Mouse (Mus musculus) heart, postnatal 10 days (tissue): ENCODE measurements around the gene Ralgapb. TPM values are rescaled to one million over a fixed set of nuclear protein-coding genes. Genes with fewer than 3 reads are reported as not detected.

ENCODE experiments used
- DNase-seq, 2 experiments: peaks; one replicate each; pipeline ENCODE4 v3.0.0; 2021
- intact Hi-C: fragments of 180-260 bp; cut with DNase I; formaldehyde crosslinking; loops from one replicate; pipeline ENCODE4 v1.15.1; 2025
- total RNA-seq, 2 experiments: library from RNA; stranded (reverse); gene quantifications; 2 replicates each; pipeline ENCODE4 v1.2.3; 2021

Gene Ralgapb
- total RNA-seq: 10 to 100 TPM; 30.5 to 33.3 TPM

DNA sequence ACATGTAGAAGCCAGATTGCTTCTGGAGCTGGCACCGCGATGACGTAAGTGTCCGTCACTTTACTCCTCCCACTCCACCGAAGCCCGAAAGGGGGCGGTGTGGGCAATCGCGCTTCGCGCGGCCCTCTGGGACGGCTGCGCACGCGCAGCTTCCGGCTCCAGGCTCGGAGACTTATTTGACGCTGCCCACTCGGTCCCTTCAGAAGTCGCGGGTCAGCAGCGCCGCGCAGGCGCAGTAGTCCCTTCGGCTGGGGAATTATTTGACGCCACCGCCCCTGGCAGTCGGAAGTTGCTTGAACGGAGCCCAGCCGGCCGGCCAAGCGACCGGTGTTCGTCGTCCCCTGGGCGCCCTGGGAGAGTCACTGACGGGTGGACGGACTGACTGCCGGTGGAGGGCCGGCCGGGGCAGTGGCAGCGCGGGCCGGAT, at the start of gene Ralgapb:
TSS of gene Ralgapb (plus strand) at position 254 of the 427 bp plus-strand sequence.
- peak; percentile 99 for DNase-seq
- intact Hi-C loops: no loop called here

DNA sequence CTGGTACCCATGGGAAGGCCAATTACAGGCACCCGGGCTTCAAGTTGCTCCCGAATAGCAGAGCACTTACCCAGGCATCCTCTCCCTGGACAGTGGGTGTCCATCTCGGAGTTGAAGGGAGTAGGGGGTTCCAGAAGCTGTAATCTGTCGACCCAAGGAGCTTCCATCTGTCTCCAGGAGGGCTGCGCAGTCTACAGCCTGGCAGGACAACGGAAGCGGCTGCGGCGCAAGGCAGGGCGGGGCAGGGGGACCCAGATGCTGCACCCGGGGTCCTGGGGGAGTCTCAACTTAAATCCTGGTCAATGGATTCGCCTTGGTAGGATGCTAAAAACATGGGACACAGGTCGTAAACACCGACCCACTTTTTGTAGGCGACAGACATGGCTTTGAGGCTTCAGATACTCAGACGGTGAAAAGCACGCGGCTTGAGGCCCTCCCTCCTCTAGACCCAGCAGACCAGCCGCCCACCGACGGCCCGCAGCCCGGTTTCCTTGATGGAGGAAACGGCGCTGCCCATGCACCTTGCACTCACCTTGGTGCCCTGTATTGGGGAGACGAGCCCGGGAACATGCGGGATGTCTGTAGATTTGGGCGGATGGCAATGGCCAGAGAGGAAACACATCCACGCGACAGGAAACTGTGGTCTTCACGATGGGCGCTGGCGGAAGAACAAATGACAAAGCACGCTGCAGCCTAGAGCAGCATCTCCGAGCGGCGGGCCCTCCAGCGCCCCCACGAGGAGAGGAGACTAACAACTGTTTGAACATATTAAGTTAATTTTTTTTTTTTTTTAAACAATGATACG, 48.6 kb upstream of the Ralgapb start:
- peak; percentile 86 to 91 for DNase-seq
- intact Hi-C loops: no loop called here

- intact Hi-C loops: no loop called here
- DNase-seq: no peak
These were observed 47.8 kb upstream of the Ralgapb start for GRCm38 (mm10) chr2:158361678-158362320.

DNA sequence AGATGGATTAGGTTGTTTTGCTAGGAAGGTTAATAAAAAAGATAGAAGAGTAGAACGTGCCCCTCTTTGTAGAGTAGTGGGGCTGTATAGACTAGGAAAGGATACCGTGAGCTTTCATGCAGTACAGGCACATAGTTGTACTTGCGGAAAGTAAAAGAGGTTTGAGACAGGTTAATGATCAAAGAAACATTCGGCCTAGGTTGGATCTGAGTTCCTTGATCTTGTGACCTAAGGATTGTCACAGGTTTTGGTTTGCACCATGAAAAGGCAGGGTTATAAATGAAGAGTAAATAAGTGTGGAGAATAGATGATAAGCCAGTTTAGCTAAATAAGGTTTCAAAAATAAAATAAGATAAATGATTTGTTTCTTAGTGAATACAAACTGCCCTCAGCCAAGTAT, 45.5 kb upstream of the Ralgapb start:
- DNase-seq: no peak
- intact Hi-C loops: no loop called here

GRCm38 (mm10) chr2:158365099-158365850, 44.4 kb upstream of the Ralgapb start:
- intact Hi-C loops: no loop called here

GRCm38 (mm10) chr2:158367654-158368053, 42.0 kb upstream of the Ralgapb start:
- intact Hi-C loops: no loop called here
- DNase-seq: no peak

More at GRCm38 (mm10) chr2:158365099-158365850, 44.4 kb upstream of the Ralgapb start:
- DNase-seq: no peak

GRCm38 (mm10) chr2:158368313-158368712, 41.3 kb upstream of the Ralgapb start:
- intact Hi-C loops: no loop called here
- no peak for DNase-seq

DNA sequence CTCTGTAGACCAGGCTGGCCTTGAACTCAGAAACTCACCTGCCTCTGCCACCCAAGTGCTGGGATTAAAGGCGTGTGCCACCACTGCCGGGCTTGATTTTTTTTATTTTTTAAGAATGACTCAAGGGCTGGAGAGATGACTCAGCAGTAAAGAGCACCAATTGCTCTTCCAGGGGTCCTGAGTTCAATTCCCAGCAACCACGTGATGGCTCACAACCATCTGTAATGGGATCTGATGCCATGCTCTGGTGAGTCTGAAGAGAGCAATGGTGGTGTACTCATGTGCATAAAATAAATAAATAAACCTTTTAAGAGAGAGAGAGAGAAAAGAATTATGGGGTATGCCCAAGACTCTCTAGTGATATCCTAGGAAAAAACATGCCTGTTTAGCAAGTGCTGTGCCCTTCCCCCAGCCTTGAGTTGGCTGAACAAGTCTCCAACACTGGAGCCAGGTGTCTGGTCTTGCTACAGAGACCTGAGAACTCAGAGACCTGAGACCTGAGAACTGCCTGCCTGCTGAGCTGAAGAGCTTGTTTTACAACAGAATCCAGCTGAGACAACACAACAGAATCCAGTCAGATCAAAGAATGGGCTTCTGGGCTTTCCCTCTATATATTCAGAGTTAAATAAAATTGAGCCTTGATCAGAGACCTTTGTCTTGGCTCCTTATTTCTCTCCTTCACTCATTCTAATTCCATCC, 40.0 kb upstream of the Ralgapb start:
- intact Hi-C loops: no loop called here
- no peak for DNase-seq

DNA sequence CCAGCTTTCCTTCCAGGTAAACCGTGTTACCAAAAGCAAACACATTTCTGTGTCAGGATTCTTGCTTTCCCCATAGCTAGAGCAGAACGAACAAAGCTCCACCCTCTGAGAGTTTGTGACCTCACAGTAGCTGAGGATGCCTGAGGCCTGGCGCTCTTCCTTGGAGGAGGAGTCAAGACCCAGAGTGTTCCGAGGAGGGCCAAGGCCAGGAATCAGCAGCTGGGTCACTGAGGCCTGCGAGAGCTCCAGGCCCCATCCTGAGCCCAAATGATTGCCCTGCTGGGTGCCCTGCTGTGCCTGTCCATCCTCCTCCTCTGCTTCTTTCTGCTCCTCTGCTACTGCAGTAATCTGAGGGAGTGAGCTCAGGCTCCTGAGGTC, 39.5 kb upstream of the Ralgapb start:
- peak; percentile 31 to 39 for DNase-seq
- intact Hi-C loops: no loop called here

DNA sequence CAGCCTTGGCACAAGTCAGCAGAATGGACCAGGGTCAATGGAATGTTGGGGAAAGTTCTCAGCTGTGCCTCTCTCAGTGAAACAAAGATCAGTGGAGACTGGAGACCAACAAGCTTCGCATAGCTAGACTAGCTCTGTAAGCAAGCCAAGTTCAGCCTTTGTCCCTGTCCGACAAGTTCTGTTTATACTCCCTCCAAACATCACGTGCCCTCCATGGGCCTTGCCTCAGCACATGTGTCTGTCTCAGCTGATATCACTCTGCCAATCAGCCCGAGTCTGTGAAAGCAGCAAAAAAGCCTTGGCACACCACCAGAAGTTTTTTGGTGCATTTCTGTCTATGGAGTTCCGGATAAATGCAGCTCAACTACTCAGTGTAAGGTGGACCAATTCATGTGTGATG, 36.6 kb upstream of the Ralgapb start:
- intact Hi-C loops: no loop called here
- DNase-seq: peak; percentile 8 to 20

DNA sequence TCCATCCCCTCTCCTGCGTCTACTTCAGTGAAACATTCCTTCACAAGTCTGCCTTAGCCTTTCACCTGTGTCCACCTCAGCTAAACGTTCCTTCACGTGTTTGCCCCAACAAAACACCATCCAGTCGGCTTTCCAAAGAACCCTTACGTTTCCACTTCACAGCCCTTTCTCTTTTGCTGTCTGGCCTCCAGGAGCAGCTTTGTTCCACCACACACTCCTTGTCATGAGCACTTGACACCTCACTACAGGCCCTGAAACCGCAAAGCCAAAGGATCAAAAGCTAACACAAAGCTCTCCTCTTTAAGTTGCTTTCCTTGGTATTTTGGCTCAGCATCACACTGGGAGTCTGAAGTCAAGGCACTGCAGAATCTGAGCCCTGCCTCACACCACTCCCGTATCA, 36.1 kb upstream of the Ralgapb start:
- no peak for DNase-seq
- intact Hi-C loops: no loop called here

- peak in 1 of 2 experiments; percentile 27 for DNase-seq
- intact Hi-C loops: no loop called here
These were observed 34.1 kb upstream of the Ralgapb start, which contains the start of gene Snhg11 for GRCm38 (mm10) chr2:158375443-158376122. Snhg11 (plus strand) TSS chr2:158375638.

DNA sequence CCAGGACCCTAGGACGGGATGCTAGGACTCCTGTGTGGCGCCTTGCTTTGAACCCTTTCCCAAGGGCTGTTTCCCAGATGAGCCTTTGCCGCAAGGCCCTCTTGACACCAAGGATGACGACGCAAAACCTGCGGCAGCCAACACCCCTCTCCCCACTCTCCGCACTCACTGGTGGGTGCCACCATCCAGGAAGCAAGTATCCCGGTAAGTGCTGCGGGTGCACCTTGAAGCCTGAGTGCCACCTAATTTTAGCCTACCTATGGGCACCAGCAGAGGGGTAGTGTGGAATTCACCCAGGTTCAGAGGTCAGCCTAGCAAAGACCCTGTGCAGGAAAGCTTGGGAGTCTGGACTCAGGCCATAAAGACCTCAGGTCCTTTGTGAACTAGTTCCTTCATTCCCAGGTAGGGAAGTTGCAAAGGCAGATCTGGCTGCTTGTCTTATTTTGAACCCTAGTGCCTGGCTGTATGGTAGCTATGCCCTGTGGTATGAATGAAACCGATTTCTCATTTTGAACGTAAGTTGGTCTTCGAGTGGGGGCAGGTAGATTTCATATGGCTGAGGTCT, 33.4 kb upstream of the Ralgapb start:
- intact Hi-C loops: no loop called here
- no peak for DNase-seq

DNA sequence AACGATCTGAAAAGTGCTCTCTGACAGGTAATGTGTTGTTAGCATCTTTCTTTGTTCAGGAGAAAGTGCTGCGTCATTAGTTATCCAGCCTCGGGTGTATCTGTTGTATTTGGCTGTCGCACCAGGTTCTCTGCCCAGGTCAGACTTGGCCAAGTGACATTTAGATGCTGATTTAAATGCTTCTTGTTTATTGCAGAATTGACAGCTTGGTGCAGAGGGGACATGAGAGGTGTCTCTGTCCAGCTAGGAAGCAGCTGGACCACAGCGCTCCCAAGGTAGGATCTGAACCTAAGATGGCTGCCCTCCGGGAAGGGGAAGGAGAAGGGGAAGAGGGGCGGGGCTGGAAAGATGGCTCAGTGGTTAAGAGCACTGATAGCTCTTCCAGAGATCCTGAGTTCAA, 32.9 kb upstream of the Ralgapb start:
- no peak for DNase-seq
- intact Hi-C loops: no loop called here

- no peak for DNase-seq
- intact Hi-C loops: no loop called here
These were observed 31.8 kb upstream of the Ralgapb start for GRCm38 (mm10) chr2:158377811-158378210.

DNA sequence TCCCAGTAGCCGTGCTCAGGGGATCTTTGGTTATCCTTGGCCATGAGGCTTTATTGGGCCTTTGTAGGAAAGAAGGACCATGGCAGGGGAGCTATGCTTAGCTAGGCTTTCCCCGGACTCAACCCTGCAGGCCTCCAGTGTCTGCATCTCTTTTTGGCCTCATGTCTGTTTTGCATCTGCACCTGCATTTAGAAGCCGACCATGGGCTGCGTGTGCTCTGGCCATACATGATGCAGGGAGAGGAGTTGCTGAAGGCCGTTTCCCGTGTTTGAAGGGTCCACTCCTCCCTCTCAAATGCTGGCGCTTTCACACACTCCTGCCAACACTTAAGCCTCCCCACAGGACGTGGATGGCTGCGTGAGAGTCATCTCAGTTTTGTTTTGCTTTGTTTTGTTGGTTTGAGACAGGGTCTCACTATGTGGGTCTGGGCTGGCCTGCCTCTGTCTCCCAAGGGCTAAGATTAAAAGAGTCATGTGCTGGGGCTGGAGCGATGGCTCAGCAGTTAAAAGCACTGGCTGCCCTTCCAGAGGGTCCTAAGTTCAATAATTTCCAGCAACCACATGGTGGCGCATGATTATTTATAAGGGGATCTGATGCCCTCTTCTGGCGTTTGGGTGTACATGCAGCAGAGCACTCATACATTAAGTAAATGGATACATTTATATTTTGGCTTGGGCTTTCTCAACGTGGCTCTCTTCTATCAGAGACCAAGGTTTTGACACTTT, 30.1 kb upstream of the Ralgapb start:
- intact Hi-C loops: loop anchor here (1.0 kb wide), 1 partner anchor 22 kb away; no protein-coding TSS in a partner anchor
- peak; percentile 53 to 75 for DNase-seq

- no peak for DNase-seq
- intact Hi-C loops: no loop called here
These were observed 23.6 kb upstream of the Ralgapb start for GRCm38 (mm10) chr2:158386072-158386471.

GRCm38 (mm10) chr2:158389421-158389820, 20.2 kb upstream of the Ralgapb start:
- DNase-seq: no peak
- intact Hi-C loops: no loop called here

GRCm38 (mm10) chr2:158396369-158396768, 13.3 kb upstream of the Ralgapb start:
- intact Hi-C loops: no loop called here

More at GRCm38 (mm10) chr2:158396369-158396768, 13.3 kb upstream of the Ralgapb start:
- no peak for DNase-seq
